ENCODE assay signal across 8 mouse cellular contexts in the genomic region with DNA sequence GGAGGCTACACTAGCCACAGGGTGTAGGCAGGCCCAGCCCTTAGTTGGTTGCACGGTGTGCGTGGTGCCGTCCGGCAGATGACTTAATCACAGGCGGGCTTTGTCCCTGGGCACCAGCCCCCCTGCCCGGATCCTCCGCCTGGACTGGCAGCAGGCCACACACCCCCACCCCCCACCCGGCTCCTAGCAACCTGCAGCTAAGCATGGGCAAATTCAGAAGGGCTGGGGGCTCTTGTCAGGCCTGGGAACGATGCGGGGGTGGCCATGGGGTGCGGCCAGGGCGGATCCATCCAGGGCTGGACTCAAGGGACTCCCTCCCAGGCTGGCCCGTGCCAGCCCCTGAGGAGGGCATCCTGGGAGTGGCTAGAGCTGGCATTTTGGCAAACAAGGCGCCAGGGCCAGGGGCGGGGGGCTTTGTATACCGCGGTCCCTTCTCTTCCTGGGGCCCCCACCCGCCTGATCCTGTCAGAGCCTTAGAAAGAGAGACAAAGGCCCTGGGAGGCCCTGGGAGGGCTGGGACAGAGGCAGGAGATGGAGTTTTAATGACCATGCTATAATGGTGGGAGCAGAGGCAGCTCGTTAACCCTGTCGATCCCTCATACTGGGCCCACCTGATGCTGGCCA. TPM values are rescaled to one million over a fixed set of nuclear protein-coding genes. Genes with fewer than 3 reads are reported as not detected.
A peak's percentile ranks its signal among the peaks of the same experiment; 100 is the strongest.
DNase-seq lines count a peak whose midpoint lies in the region; ATAC-seq lines count a peak whose summit lies in the region.

No protein-coding gene starts in this region.

- no peak overlapping the region for H3K9ac ChIP-seq in kidney, embryonic 15.5 days
- peak overlapping the region; percentile 52; the same call in 1 of the 2 replicates for H3K9ac ChIP-seq in forebrain, embryonic 13.5 days
- peak overlapping the region; percentile 15 for H3K9ac ChIP-seq in hindbrain, embryonic 16.5 days (ENCODE audit: low read depth, low read length)
- no peak overlapping the region; the same call in 1 of the 2 replicates for H3K9ac ChIP-seq in midbrain, embryonic 14.5 days (replicated peaks; ENCODE audit: low read length)

- H3K27ac ChIP-seq in kidney, embryonic 15.5 days: 0 out of 2 replicates have a peak overlapping the region, but pooled peaks have one; percentile 22
- peak overlapping the region; percentile 89 for H3K27ac ChIP-seq in forebrain, embryonic 13.5 days
- H3K27ac ChIP-seq in hindbrain, embryonic 16.5 days (ENCODE audit: low read depth, low read length): peak overlapping the region; percentile 76
- peak overlapping the region; percentile 64; the same call in 1 of the 2 replicates for H3K27ac ChIP-seq in midbrain, embryonic 14.5 days (replicated peaks; ENCODE audit: low read depth, low read length)

- 33% methylated on average over 20 of the region's 20 CpGs for whole genome bisulfite sequencing in kidney, embryonic 15.5 days
- WGBS in forebrain, embryonic 13.5 days: 2% methylated on average over 20 of the region's 20 CpGs
- 12% methylated on average over 20 of the region's 20 CpGs for WGBS in hindbrain, embryonic 16.5 days
- WGBS in midbrain, embryonic 14.5 days: 6% methylated on average over 20 of the region's 20 CpGs

- DNase-seq in kidney, postnatal 36 days: no peak
- peak; percentile 78 for DNase-seq in midbrain, embryonic 14.5 days
- DNase-seq in adrenal gland, adult 2 months: no peak
- DNase-seq in cerebellum, postnatal 14 days: no peak
- DNase-seq in cerebellum, adult 8-10 months: no peak

- H3K4me3 ChIP-seq in kidney, embryonic 15.5 days (replicated peaks): no peak overlapping the region
- H3K4me3 ChIP-seq in forebrain, embryonic 13.5 days: no peak overlapping the region
- H3K4me3 ChIP-seq in hindbrain, embryonic 16.5 days (ENCODE audit: low read length): no peak overlapping the region
- no peak overlapping the region for H3K4me3 ChIP-seq in midbrain, embryonic 14.5 days (replicated peaks; ENCODE audit: low read depth, low read length)

- H3K36me3 ChIP-seq in kidney, embryonic 15.5 days: no peaks in the 10 kb centered on the region
- no peaks in the 10 kb centered on the region for H3K36me3 ChIP-seq in forebrain, embryonic 13.5 days (ENCODE audit: poor library complexity, severe bottlenecking)
- no peaks in the 10 kb centered on the region for H3K36me3 ChIP-seq in hindbrain, embryonic 16.5 days (ENCODE audit: control insufficient read depth, insufficient read depth, low read length)
- no peaks in the 10 kb centered on the region for H3K36me3 ChIP-seq in midbrain, embryonic 14.5 days (ENCODE audit: control insufficient read depth, insufficient read depth, low read length)

- no peak overlapping the region for H3K4me2 ChIP-seq in kidney, embryonic 15.5 days
- peak overlapping the region; percentile 35 for H3K4me2 ChIP-seq in forebrain, embryonic 13.5 days
- H3K4me2 ChIP-seq in hindbrain, embryonic 16.5 days (ENCODE audit: low read length): no peak overlapping the region; the same call in 1 of the 2 replicates
- peak overlapping the region; percentile 37 for H3K4me2 ChIP-seq in midbrain, embryonic 14.5 days (ENCODE audit: low read length)

- peaks cover 43% of the 10 kb centered on the region for H3K4me1 ChIP-seq in kidney, embryonic 15.5 days
- peaks cover 79% of the 10 kb centered on the region for H3K4me1 ChIP-seq in forebrain, embryonic 13.5 days
- peaks cover 20% of the 10 kb centered on the region for H3K4me1 ChIP-seq in hindbrain, embryonic 16.5 days (ENCODE audit: control insufficient read depth, insufficient read depth, low read depth, low read length)
- H3K4me1 ChIP-seq in midbrain, embryonic 14.5 days (ENCODE audit: control insufficient read depth, insufficient read depth, low read length): peaks cover 34% of the 10 kb centered on the region

- ATAC-seq in kidney, embryonic 15.5 days (replicated peaks; ENCODE audit: low FRiP score): 0 out of 2 replicates have a peak, but pooled peaks have one; percentile 11
- ATAC-seq in forebrain, embryonic 13.5 days: peak; percentile 90
- ATAC-seq in hindbrain, embryonic 16.5 days: peak; percentile 92
- peak; percentile 88 for ATAC-seq in midbrain, embryonic 14.5 days (ENCODE audit: low FRiP score, low TSS enrichment)

- no peaks in the 10 kb centered on the region for H3K9me3 ChIP-seq in kidney, embryonic 15.5 days (replicated peaks)
- H3K9me3 ChIP-seq in forebrain, embryonic 13.5 days (replicated peaks): no peaks in the 10 kb centered on the region
- no peaks in the 10 kb centered on the region for H3K9me3 ChIP-seq in hindbrain, embryonic 16.5 days (ENCODE audit: control insufficient read depth, low read length)
- H3K9me3 ChIP-seq in midbrain, embryonic 14.5 days (ENCODE audit: control insufficient read depth, low read length): no peaks in the 10 kb centered on the region

- peaks cover 11% of the 10 kb centered on the region for H3K27me3 ChIP-seq in kidney, embryonic 15.5 days
- H3K27me3 ChIP-seq in forebrain, embryonic 13.5 days: peaks cover 33% of the 10 kb centered on the region
- peaks cover 2% of the 10 kb centered on the region for H3K27me3 ChIP-seq in hindbrain, embryonic 16.5 days (replicated peaks; ENCODE audit: control insufficient read depth, insufficient read depth, low read length)
- H3K27me3 ChIP-seq in midbrain, embryonic 14.5 days (ENCODE audit: control insufficient read depth, insufficient read depth, low read length): peaks cover 14% of the 10 kb centered on the region; the same call in 1 of the 2 replicates

RNA-seq across cellular contexts. Expression of a gene that starts 31.1 kb away (rescaled TPM):
- 37.4 and 37.5 TPM in 2 replicates for polyA plus RNA-seq in kidney, embryonic 15.5 days (2015; fragmentation: Nextera tagmentation; extraction: Ambion mirVana)
- polyA plus RNA-seq in forebrain, embryonic 13.5 days (2015; fragmentation: Nextera tagmentation; extraction: Ambion mirVana): 33.0 and 37.8 TPM in 2 replicates
- polyA plus RNA-seq in hindbrain, embryonic 16.5 days (2015; fragmentation: Nextera tagmentation; extraction: Ambion mirVana): 32.5 and 35.3 TPM in 2 replicates
- 29.4 and 31.1 TPM in 2 replicates for polyA plus RNA-seq in midbrain, embryonic 14.5 days (2014; fragmentation: Nextera tagmentation; extraction: Ambion mirVana)
- 10 to 100 TPM; 27.5 to 31.0 TPM for total RNA-seq in adrenal gland, adult 2 months (2021)
- polyA plus RNA-seq in adrenal gland, adult 2 months (2012; rRNA removed): 80.4 and 90.5 TPM in 2 replicates

RNA-seq across cellular contexts. Expression of a gene that starts 31.4 kb away (rescaled TPM):
- polyA plus RNA-seq in kidney, embryonic 15.5 days (2015; fragmentation: Nextera tagmentation; extraction: Ambion mirVana): 192 and 195 TPM in 2 replicates
- 189 and 190 TPM in 2 replicates for polyA plus RNA-seq in forebrain, embryonic 13.5 days (2015; fragmentation: Nextera tagmentation; extraction: Ambion mirVana)
- 42.2 and 46.0 TPM in 2 replicates for polyA plus RNA-seq in hindbrain, embryonic 16.5 days (2015; fragmentation: Nextera tagmentation; extraction: Ambion mirVana)
- 25.5 and 45.9 TPM in 2 replicates for polyA plus RNA-seq in midbrain, embryonic 14.5 days (2014; fragmentation: Nextera tagmentation; extraction: Ambion mirVana)
- 1 to 10 TPM; 4.4 to 5.4 TPM for total RNA-seq in adrenal gland, adult 2 months (2021)
- polyA plus RNA-seq in adrenal gland, adult 2 months (2012; rRNA removed): 2.3 and 3.6 TPM in 2 replicates

RNA-seq across cellular contexts. Expression of a gene that starts 32.1 kb away (rescaled TPM):
- 16.2 and 17.4 TPM in 2 replicates for polyA plus RNA-seq in kidney, embryonic 15.5 days (2015; fragmentation: Nextera tagmentation; extraction: Ambion mirVana)
- polyA plus RNA-seq in forebrain, embryonic 13.5 days (2015; fragmentation: Nextera tagmentation; extraction: Ambion mirVana): 59.5 and 81.3 TPM in 2 replicates
- polyA plus RNA-seq in hindbrain, embryonic 16.5 days (2015; fragmentation: Nextera tagmentation; extraction: Ambion mirVana): 45.9 and 48.2 TPM in 2 replicates
- polyA plus RNA-seq in midbrain, embryonic 14.5 days (2014; fragmentation: Nextera tagmentation; extraction: Ambion mirVana): 20.9 and 21.3 TPM in 2 replicates
- 1 to 10 TPM; 2.2 to 3.6 TPM for total RNA-seq in adrenal gland, adult 2 months (2021)
- polyA plus RNA-seq in adrenal gland, adult 2 months (2012; rRNA removed): 3.7 and 5.2 TPM in 2 replicates

RNA-seq across cellular contexts. Expression of a gene that starts 37.0 kb away (rescaled TPM):
- polyA plus RNA-seq in kidney, embryonic 15.5 days (2015; fragmentation: Nextera tagmentation; extraction: Ambion mirVana): 238 and 247 TPM in 2 replicates
- 222 and 225 TPM in 2 replicates for polyA plus RNA-seq in forebrain, embryonic 13.5 days (2015; fragmentation: Nextera tagmentation; extraction: Ambion mirVana)
- 128 and 133 TPM in 2 replicates for polyA plus RNA-seq in hindbrain, embryonic 16.5 days (2015; fragmentation: Nextera tagmentation; extraction: Ambion mirVana)
- 112 and 134 TPM in 2 replicates for polyA plus RNA-seq in midbrain, embryonic 14.5 days (2014; fragmentation: Nextera tagmentation; extraction: Ambion mirVana)
- 10 to 100 TPM; 29.4 to 37.7 TPM for total RNA-seq in adrenal gland, adult 2 months (2021)
- polyA plus RNA-seq in adrenal gland, adult 2 months (2012; rRNA removed): 17.8 and 25.0 TPM in 2 replicates

RNA-seq across cellular contexts. Expression of a gene that starts 59.6 kb away (rescaled TPM):
- 0.36 and 0.79 TPM in 2 replicates for polyA plus RNA-seq in kidney, embryonic 15.5 days (2015; fragmentation: Nextera tagmentation; extraction: Ambion mirVana)
- polyA plus RNA-seq in forebrain, embryonic 13.5 days (2015; fragmentation: Nextera tagmentation; extraction: Ambion mirVana): 0.55 and 0.61 TPM in 2 replicates
- 0.45 and 0.92 TPM in 2 replicates for polyA plus RNA-seq in hindbrain, embryonic 16.5 days (2015; fragmentation: Nextera tagmentation; extraction: Ambion mirVana)
- polyA plus RNA-seq in midbrain, embryonic 14.5 days (2014; fragmentation: Nextera tagmentation; extraction: Ambion mirVana): 0.65 and 0.83 TPM in 2 replicates
- total RNA-seq in adrenal gland, adult 2 months (2021): under 1 TPM; 0.26 to 0.69 TPM
- polyA plus RNA-seq in adrenal gland, adult 2 months (2012; rRNA removed): 0.09 and 0.15 TPM in 2 replicates

Comparison
In these comparisons a context has a peak if more than half of its experiments do, and no peak if none do; other contexts are left out.
1. ATAC-seq: peak in every context shown above with its lines; median percentile 92 in hindbrain, embryonic 16.5 days; 90 in forebrain, embryonic 13.5 days; 88 in midbrain, embryonic 14.5 days; 11 in kidney, embryonic 15.5 days.
2. H3K27ac ChIP-seq: peak in every context shown above with its lines; median percentile 89 in forebrain, embryonic 13.5 days; 76 in hindbrain, embryonic 16.5 days; 64 in midbrain, embryonic 14.5 days; 22 in kidney, embryonic 15.5 days.
3. H3K4me2 ChIP-seq: peak in forebrain, embryonic 13.5 days (single experiment) and midbrain, embryonic 14.5 days (single experiment); none in kidney, embryonic 15.5 days (single experiment) and hindbrain, embryonic 16.5 days (single experiment).
4. H3K9ac ChIP-seq: peak in forebrain, embryonic 13.5 days (single experiment) and hindbrain, embryonic 16.5 days (single experiment); none in kidney, embryonic 15.5 days (single experiment) and midbrain, embryonic 14.5 days (single experiment).